Mouse (Mus musculus) stomach, embryonic 15.5 days (tissue): ENCODE measurements at regions not wholly inside any gene's neighbourhood (a gene's known extent, or its start where the extent isn't known, plus 50 kb on each side); places are given as distances from the start of the nearest gene placed in this dataset.
A peak's percentile ranks its signal among the peaks of the same experiment; 100 is the strongest.

Source experiments
- ATAC-seq: fragments of 200-750 bp; cut with Nextera tagmentation; 2 replicates; pipeline ENCODE4 v1.8.0; 2017; ENCODE audit warnings: low read depth, moderate number of reproducible peaks, moderate TSS enrichment; ENCODE audit not compliant: insufficient read depth, low FRiP score
- H3K27ac ChIP-seq: fragments of 300-500 bp; sonication (generic); 2 replicates; pipeline ENCODE4 v1.5.1; 2015; ENCODE audit warnings: mild to moderate bottlenecking, inconsistent platforms
- H3K27me3 ChIP-seq: fragments of 300-500 bp; sonication (generic); replicated peaks from 2 replicates; pipeline ENCODE4 v1.6.1; 2015; ENCODE audit warnings: inconsistent platforms
- H3K36me3 ChIP-seq: fragments of 300-500 bp; sonication (generic); 2 replicates; pipeline ENCODE4 v1.6.1; 2015; ENCODE audit warnings: inconsistent platforms
- H3K4me1 ChIP-seq: fragments of 300-500 bp; sonication (generic); 2 replicates; pipeline ENCODE4 v1.6.1; 2015; ENCODE audit warnings: inconsistent platforms
- H3K4me2 ChIP-seq: fragments of 300-500 bp; sonication (generic); 2 replicates; pipeline ENCODE4 v1.6.1; 2015; ENCODE audit warnings: mild to moderate bottlenecking, inconsistent platforms
- H3K4me3 ChIP-seq: fragments of 300-500 bp; sonication (generic); replicated peaks from 2 replicates; pipeline ENCODE4 v1.5.1; 2015; ENCODE audit warnings: inconsistent platforms
- H3K9ac ChIP-seq: fragments of 300-500 bp; sonication (generic); 2 replicates; pipeline ENCODE4 v1.6.1; 2015; ENCODE audit warnings: inconsistent platforms
- H3K9me3 ChIP-seq: fragments of 300-500 bp; sonication (generic); 2 replicates; pipeline ENCODE4 v1.6.1; 2016; ENCODE audit warnings: inconsistent platforms
- WGBS: fragments of 180-500 bp; shearing (Covaris S2); methylation state at CpG from one replicate; pipeline ENCODE4 v1.1.7; 2015; 5-methylcytosine and 5-hydroxymethylcytosine counted together

DNA sequence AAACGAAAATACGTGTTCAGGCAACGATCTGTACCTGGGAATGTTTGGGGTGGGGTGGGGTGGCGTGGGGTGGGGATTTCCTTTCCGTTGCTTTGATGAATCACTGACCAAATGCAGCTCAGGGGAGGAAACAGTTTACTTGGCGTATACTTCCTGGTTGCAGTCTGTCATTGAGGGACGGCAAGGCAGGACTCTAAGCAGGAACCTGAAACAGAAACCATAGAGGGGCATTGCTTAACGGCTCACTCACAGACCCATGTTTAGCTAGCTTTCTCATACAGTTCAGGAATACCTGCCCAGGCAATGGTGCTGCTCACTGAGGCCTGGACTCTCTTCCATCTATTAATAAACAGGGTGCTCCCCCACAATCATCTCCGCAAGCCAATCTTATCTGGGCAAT, 55.1 kb upstream of the Smox start:
- Histone ChIP-seq H3K4me2 (no peak overlapping the region), H3K4me1 (no peaks in the 10 kb centered on the region), H3K9me3 (no peaks in the 10 kb centered on the region), H3K27me3 (no peaks in the 10 kb centered on the region), H3K9ac (no peak overlapping the region), H3K27ac (no peak overlapping the region), H3K36me3 (no peaks in the 10 kb centered on the region), H3K4me3 (no peak overlapping the region)
- WGBS, result 66% methylated on average over 9 of the region's 9 CpGs
- ATAC-seq, result no peak

DNA sequence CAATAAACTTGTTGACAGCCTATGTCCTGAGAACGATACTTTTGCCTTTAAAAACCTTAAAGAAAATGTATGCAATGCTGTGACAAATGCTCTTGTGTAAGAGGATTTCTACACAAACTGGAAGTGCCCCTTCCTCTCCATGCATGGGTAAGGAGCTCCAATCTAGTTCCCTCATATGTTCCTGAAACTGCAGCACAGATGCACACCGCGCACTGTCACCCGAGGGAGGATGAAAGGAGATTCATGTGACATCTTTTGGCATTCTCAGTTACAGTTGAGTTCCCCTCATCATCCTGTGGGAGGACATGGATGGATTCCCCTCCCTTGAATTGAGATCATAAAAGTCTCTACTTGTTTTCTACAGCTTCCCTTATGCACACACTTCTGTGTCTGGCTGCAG, 60.8 kb upstream of the Smox start:
- Histone ChIP-seq H3K4me1 (no peaks in the 10 kb centered on the region), H3K27ac (no peak overlapping the region), H3K9me3 (no peaks in the 10 kb centered on the region), H3K4me2 (no peak overlapping the region), H3K27me3 (no peaks in the 10 kb centered on the region), H3K4me3 (no peak overlapping the region), H3K36me3 (no peaks in the 10 kb centered on the region), H3K9ac (no peak overlapping the region)
- WGBS, result 75% methylated on average over 4 of the region's 4 CpGs
- ATAC-seq, result no peak

DNA sequence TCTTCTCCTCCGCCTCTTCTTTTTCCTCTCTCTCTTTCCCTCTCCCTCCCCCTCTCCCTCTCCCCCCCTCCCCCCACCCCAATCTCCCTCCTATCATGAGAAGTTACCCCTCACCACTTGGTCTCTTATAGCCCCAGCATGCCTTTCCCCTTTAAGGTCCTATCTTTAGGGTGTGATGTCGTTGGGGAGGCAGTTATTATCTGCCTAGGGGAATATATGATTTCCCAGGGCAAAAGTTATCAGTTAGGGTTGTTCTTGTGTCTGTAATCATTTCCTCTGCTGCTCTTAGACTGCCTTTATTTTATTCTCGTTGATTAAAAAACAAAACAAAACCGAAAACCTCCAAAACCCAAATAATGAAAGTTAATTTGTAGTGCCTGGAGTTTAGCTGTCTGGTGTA, 63.2 kb upstream of the Smox start:
- no peak overlapping the region for H3K4me2 ChIP-seq
- no peak overlapping the region for H3K9ac ChIP-seq
- H3K27ac ChIP-seq, result no peak overlapping the region
- H3K4me3 ChIP-seq, result no peak overlapping the region
- H3K4me1 ChIP-seq, result no peaks in the 10 kb centered on the region
- no peaks in the 10 kb centered on the region for H3K36me3 ChIP-seq
- no peaks in the 10 kb centered on the region for H3K27me3 ChIP-seq
- H3K9me3 ChIP-seq, result no peaks in the 10 kb centered on the region
- no peak for ATAC-seq
- WGBS, result 63% methylated on average over 4 of the region's 4 CpGs

DNA sequence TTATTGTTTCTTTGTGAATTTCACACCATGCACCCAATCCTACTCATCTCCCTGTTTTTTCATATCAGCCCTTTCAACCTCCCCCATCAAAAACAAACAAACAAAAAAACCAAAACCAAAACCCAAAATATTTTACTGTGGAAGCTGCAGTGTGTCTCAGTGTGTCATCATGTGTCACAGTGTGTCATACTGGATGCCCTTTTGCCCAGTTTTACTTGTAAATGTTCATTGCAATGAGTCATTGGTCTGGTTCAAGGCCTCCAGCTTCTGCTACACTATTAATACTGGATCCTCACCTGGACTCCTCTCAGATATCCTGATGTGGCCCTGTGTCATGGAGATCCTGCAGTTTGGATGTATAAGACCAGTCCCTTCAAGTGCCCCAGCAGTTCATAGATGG, 64.4 kb upstream of the Smox start:
- Histone ChIP-seq H3K27me3 (no peaks in the 10 kb centered on the region), H3K36me3 (no peaks in the 10 kb centered on the region), H3K4me1 (no peaks in the 10 kb centered on the region), H3K4me2 (no peak overlapping the region), H3K9ac (no peak overlapping the region), H3K4me3 (no peak overlapping the region), H3K27ac (no peak overlapping the region), H3K9me3 (no peaks in the 10 kb centered on the region)
- no peak for ATAC-seq

DNA sequence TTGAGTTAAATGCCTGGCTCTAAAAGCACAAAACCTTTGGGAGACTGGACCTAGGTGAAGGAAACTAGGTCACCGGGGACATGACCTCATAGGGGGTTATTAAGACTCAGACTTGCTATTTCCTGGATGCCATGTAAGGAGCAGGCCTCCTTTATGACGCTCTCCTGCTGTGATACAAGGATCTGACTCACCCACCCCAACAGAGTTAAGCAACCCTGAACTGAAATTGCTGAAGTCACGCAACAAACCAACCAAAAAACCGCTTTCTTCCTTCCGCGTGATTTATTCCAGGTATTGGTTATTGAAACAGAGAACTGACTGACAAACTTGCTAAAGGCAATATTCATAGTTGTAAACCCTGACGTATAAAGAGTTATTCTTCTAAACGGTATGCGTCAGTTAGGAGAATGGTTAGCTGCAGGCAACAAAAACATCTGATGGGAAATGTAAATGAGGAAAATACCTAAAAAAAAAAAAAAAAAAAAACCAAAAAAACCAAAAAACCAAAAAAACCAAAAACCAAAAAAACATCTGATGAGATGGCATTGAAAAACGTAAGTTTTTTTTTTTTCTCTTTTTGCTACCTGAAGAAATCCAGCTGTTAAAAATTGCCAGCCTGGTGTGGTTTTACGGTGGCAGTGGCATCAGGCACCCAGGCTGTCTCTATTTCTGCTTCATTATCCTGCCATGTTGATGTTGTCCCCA, 67.5 kb upstream of the Smox start:
- no peaks in the 10 kb centered on the region for H3K4me1 ChIP-seq
- H3K36me3 ChIP-seq, result no peaks in the 10 kb centered on the region
- no peak for ATAC-seq
- no peak overlapping the region for H3K27ac ChIP-seq
- H3K9me3 ChIP-seq, result no peaks in the 10 kb centered on the region
- H3K9ac ChIP-seq, result no peak overlapping the region
- no peaks in the 10 kb centered on the region for H3K27me3 ChIP-seq
- no peak overlapping the region for H3K4me2 ChIP-seq
- 78% methylated on average over 11 of the region's 11 CpGs for WGBS
- no peak overlapping the region for H3K4me3 ChIP-seq

DNA sequence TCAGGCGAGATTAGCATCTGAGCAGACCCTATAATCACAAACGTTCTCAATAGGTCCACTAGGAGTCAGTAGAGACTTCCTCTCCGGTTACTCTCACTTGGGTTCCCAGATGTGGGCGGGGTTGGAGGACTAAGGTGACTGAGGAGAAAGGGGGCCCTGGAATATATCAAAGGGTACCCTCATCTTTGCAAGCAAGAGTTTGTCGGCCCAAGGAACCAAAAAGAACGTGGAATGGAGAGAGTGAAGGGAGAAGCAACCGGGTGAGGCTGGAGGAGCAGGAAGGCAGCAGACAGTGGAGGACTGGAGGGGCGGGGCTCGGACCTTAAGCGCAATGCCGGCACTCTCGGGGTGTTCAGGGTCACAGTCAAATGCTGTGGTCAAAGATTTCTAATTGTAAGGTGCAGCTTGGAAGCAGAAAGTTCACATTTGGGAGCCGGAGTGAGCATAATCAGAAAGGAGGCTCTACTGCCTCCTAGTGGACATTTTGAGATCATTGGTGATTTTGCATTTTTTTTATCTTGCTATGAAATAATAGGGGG, 68.3 kb upstream of the Smox start:
- H3K27ac ChIP-seq, result peak overlapping the region; percentile 44; the same call in 1 of the 2 replicates
- H3K27me3 ChIP-seq, result no peaks in the 10 kb centered on the region
- no peaks in the 10 kb centered on the region for H3K4me1 ChIP-seq
- peak overlapping the region; percentile 56 for H3K4me3 ChIP-seq
- H3K9me3 ChIP-seq, result no peaks in the 10 kb centered on the region
- H3K36me3 ChIP-seq, result no peaks in the 10 kb centered on the region
- peak; percentile 76 for ATAC-seq
- 0% methylated on average over 13 of the region's 13 CpGs for WGBS
- H3K9ac ChIP-seq, result no peak overlapping the region
- peak overlapping the region; percentile 94 for H3K4me2 ChIP-seq

DNA sequence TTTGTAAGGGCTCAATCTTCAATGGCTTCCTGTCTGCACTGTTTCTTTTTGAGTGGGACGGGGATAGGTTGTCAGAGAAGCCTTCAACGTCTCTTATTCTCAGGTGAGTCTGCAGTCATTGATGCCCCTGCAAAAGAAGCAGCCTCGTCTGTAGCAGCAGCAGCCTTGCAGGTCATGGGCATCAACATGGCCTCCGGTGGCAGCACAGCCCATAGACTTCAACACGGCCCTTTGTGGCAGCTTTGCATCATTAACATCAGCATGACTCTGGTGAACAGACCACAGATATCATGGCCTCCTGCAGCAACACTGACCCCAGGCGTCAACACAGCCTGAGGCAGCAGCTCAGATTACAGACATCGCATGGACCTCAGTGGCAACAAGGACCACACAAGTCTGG, 65.4 kb upstream of the Rnf24 start:
- H3K27me3 ChIP-seq, result no peaks in the 10 kb centered on the region
- no peak overlapping the region for H3K4me2 ChIP-seq
- H3K36me3 ChIP-seq, result no peaks in the 10 kb centered on the region
- no peak overlapping the region for H3K4me3 ChIP-seq
- no peaks in the 10 kb centered on the region for H3K9me3 ChIP-seq
- H3K4me1 ChIP-seq, result no peaks in the 10 kb centered on the region
- 69% methylated on average over 7 of the region's 7 CpGs for WGBS
- no peak for ATAC-seq
- H3K9ac ChIP-seq, result no peak overlapping the region
- no peak overlapping the region for H3K27ac ChIP-seq

DNA sequence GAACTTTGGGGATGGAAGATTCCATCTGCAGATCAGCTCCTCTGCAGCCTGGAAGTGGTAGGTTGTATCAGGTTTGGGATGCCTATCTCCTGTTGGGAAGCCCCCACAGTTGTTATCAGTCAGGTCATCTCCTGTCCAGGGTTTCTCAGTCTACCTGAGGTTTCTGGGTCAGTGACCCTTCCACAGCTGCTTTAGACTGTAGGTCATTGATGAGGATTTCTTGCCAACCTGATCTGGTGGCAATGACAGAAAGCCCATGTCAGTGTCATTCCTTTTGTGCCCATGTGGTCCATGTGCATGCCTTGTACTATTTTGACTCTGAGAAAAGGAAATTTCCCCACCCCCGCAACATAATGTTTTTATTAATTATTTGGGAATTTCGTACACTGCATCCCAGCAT, 64.8 kb upstream of the Rnf24 start:
- H3K27ac ChIP-seq, result no peak overlapping the region
- H3K4me1 ChIP-seq, result no peaks in the 10 kb centered on the region
- H3K9ac ChIP-seq, result no peak overlapping the region
- H3K4me2 ChIP-seq, result no peak overlapping the region
- WGBS, result 90% methylated on average over 2 of the region's 2 CpGs
- no peaks in the 10 kb centered on the region for H3K27me3 ChIP-seq
- H3K4me3 ChIP-seq, result no peak overlapping the region
- no peaks in the 10 kb centered on the region for H3K36me3 ChIP-seq
- H3K9me3 ChIP-seq, result no peaks in the 10 kb centered on the region
- ATAC-seq, result no peak

DNA sequence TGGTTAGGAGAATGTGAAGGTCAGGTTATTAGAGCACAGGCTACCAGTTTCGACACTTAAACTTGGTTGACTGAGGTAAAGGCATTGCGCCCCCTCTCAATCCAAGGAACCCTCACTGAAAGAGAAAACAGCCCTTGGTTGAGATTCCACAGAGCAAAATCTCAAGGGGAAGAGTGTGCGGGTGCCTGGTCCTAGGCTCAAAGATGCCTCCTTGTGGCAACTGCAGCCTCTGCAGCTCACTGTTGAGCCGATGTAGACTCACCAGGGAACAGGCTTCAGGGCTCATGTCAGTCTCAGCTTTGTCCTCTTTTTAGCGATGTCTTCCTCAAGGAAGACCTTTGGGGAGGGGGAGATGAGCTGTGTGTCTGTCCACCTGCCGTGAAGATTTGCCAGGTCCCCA, 63.8 kb upstream of the Rnf24 start:
- WGBS, result 35% methylated on average over 6 of the region's 6 CpGs
- Histone ChIP-seq H3K4me2 (no peak overlapping the region), H3K4me1 (no peaks in the 10 kb centered on the region), H3K27ac (no peak overlapping the region), H3K4me3 (no peak overlapping the region), H3K27me3 (no peaks in the 10 kb centered on the region), H3K36me3 (no peaks in the 10 kb centered on the region), H3K9me3 (no peaks in the 10 kb centered on the region), H3K9ac (no peak overlapping the region)
- no peak for ATAC-seq

DNA sequence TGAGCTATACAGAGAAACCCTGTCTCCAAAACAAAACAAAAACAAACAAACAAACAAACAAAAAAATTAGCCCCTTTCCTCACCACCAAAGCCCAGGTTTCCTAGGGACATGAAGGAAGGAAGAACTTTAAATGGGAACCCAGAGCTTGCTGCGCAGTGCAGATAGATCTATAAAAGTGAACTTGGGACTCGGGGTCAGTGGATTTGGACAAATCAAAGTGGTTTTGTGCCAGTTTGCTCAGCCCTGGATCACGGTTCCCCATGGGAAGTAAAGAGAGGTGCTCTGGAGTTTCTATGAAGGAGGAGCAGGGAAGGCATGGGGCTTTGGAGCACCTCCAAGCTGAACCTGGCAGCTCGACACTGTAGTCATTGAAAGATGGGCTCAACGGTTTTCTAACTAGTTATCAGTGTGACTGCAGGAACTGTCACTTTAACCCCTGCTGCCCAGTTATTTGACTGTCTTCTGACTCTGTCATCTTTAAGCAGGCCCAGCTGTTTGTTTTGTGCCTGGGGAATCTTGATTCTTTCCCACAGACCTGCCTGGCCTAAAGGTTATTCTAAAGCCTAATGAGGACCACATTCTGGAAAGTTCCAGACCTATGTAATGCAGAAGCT, 58.3 kb upstream of the Rnf24 start:
- Histone ChIP-seq H3K36me3 (no peaks in the 10 kb centered on the region), H3K9me3 (no peaks in the 10 kb centered on the region), H3K27me3 (no peaks in the 10 kb centered on the region), H3K9ac (no peak overlapping the region), H3K4me1 (no peaks in the 10 kb centered on the region), H3K4me3 (no peak overlapping the region), H3K27ac (no peak overlapping the region), H3K4me2 (no peak overlapping the region)
- 67% methylated on average over 5 of the region's 5 CpGs for WGBS
- no peak for ATAC-seq

DNA sequence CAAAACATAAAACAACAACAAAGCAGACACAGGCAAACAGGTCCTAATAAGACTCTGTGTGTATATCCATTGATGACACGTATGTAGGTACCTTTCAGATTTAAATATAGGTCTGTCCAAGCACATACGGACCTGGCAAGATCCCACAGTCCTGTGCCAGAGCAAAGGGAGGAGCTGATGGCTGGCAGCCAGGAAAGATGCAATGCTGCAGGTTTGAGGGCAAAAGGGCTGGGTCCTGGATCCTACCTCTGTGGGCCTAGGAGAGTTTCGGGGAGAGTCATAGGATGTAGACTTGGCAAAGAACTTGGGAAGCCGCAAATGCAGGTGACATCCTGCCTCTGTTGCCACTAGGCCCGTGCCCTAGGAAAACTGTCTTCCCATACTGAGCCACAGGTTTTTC, 54.6 kb upstream of the Rnf24 start:
- H3K27me3 ChIP-seq, result no peaks in the 10 kb centered on the region
- no peak overlapping the region for H3K4me3 ChIP-seq
- no peak for ATAC-seq
- H3K9me3 ChIP-seq, result no peaks in the 10 kb centered on the region
- no peak overlapping the region for H3K4me2 ChIP-seq
- no peaks in the 10 kb centered on the region for H3K36me3 ChIP-seq
- H3K9ac ChIP-seq, result no peak overlapping the region
- 83% methylated on average over 5 of the region's 5 CpGs for WGBS
- no peak overlapping the region for H3K27ac ChIP-seq
- no peaks in the 10 kb centered on the region for H3K4me1 ChIP-seq

DNA sequence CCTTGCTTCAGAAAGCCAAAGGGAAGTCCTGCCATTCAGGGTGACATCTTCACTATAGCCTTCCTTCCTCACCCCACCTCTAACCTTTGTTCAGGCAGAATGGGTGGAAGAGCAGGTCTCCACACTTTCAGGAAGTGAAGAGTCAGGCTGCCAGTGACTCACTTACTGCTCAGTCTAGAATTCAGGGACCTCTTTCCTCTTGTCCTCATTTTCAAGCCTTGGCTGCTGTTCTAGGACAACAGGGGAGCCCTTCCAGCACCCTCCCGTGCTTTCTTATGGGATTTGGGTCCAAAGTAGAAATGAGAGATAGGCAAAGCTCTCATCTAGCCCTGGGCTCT, 51.5 kb upstream of the Rnf24 start:
- no peak overlapping the region for H3K4me2 ChIP-seq
- H3K36me3 ChIP-seq, result no peaks in the 10 kb centered on the region
- H3K27ac ChIP-seq, result no peak overlapping the region
- no peaks in the 10 kb centered on the region for H3K9me3 ChIP-seq
- no peak overlapping the region for H3K4me3 ChIP-seq
- peaks cover 6% of the 10 kb centered on the region; the same call in 1 of the 2 replicates for H3K4me1 ChIP-seq
- no peak overlapping the region for H3K9ac ChIP-seq
- WGBS, result 57% methylated on average over 1 of the region's 1 CpGs
- no peak for ATAC-seq
- H3K27me3 ChIP-seq, result no peaks in the 10 kb centered on the region
